Mouse (Mus musculus) c-Kit-positive CD71-positive TER-119-negative erythroid progenitor cells, embryonic 14.5 days (primary cell): ENCODE measurements around the gene Zfp850.
"Not testable (repeated sequence)": the region's sequence is repeated elsewhere in the genome, so short reads cannot be mapped to it uniquely, and the experiment has no call there.

Experiments used
- DNase-seq: peaks from one replicate; pipeline ENCODE4 v3.0.0-alpha.2; 2013; ENCODE audit warnings: low read depth

Zfp850 gene

GRCm38 (mm10) chr7:28013549-28014444 lies at the start of gene Zfp850:
Gene Zfp850 (minus strand): TSS chr7:28014115.
- DNase-seq = peak; percentile 63

DNA sequence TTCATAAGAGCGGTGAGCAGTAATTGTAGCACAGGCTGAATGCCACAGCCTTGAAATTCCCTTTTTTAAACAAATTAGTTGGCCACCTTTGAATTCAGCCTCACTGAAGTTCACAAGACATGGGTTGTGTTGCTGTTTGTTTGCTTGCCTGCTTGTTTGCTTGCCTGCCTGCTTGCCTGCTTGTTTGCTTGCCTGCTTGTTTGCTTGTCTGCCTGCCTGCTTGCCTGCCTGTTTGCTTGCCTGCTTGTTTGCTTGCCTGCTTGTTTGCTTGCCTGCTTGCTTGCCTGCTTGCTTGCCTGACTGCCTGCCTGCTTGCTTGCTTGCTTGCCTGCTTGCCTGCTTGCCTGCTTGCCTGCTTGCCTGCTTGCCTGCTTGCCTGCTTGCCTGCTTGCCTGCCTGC lies 46.1 kb upstream of the Zfp850 start:
- no peak for DNase-seq

GRCm38 (mm10) chr7:28053046-28053930 lies 39.4 kb upstream of the Zfp850 start:
- no peak for DNase-seq

DNA sequence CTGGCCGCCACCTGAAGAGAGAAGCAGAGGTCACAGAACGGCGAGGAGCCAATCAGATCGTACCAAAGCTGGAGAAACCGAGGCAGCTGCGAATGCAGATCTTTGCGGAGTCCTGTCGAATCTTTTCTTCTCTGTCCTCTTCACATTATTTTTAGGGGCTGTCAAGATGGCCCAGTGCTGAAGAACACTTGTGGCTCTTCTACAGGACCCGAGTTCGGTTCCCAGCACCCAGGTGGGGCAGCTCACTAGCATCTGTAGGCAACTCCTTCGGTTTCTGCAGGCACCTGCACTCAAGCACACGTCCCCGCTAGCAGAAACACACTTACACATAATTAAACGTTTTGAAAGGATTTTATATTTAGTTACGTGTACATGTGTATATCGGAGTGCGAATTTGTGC lies 36.7 kb upstream of the Zfp850 start:
- DNase-seq = no peak

- DNase-seq = peak; percentile 95
Observed at GRCm38 (mm10) chr7:28049476-28050409, 35.8 kb upstream of the Zfp850 start, which contains the start of gene Psmc4. Gene Psmc4 (minus strand): TSS chr7:28050101.

- DNase-seq = no peak
Observed at GRCm38 (mm10) chr7:28044524-28044923, 30.6 kb upstream of the Zfp850 start.

- DNase-seq = no peak
Observed at GRCm38 (mm10) chr7:28014445-28014810, 513 bp upstream of the Zfp850 start.

DNA sequence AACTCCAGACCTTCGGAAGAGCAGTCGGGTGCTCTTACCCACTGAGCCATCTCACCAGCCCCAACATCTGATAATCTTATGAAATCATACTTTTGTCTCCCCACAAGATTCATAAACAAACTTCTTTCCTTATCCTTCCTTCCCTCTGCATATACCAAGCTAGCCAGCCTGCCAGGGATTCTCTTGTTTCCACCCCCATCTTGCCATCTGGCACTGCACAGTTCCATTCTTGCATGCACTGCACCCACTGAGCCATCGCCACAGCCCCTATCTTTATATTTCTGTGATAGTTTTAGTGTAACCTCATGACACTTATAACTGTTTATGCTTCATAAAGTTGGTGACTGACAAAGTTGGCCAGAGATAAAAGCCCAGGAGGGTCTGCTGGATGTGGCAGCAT lies 3.6 kb downstream of the Zfp850 start:
- DNase-seq = no peak

- no peak for DNase-seq
Observed at GRCm38 (mm10) chr7:27982197-27982596, 31.7 kb downstream of the Zfp850 start.

GRCm38 (mm10) chr7:27978683-27979528 lies 35.0 kb downstream of the Zfp850 start, which contains the start of gene Zfp780b:
Gene Zfp780b (minus strand): TSS chr7:27979171.
- peak; percentile 74 for DNase-seq

DNA sequence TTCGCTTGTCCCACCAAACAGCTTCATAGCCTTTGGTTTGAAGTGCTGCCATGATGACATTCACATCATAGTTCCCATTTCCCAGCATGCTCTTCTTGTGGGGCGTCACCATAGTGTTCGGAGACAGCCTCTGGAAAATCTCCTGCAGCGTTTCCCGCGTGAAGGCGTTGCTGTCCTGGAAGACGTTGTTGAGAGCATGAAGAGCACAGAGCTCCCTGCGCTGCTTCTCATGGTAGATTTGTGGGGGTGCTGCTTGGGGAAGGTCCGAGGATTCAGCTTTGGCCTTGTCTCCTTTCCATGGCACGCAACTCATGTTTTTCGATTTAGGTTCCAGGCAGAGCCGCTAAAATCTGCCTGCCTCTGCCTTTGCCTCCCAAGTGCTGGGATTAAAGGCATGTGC lies 64.5 kb downstream of the Zfp850 start:
- DNase-seq = not testable (repeated sequence)

GRCm38 (mm10) chr7:27941869-27942268 lies 72.0 kb downstream of the Zfp850 start:
- DNase-seq = not testable (repeated sequence)
